Mouse (Mus musculus) limb, embryonic 11.5 days (tissue): Measurements from ENCODE around the gene Tmem184b. TPM values are rescaled to one million over a fixed set of nuclear protein-coding genes. Genes with fewer than 3 reads are reported as not detected.

ENCODE experiments used
- ATAC-seq: fragments of 200-750 bp; cut with Nextera tagmentation; 2 replicates; pipeline ENCODE4 v1.8.0; 2017; ENCODE audit warnings: low read depth; ENCODE audit not compliant: insufficient number of reproducible peaks, low FRiP score, low TSS enrichment
- DNase-seq: peaks from one replicate; pipeline ENCODE4 v3.0.0-alpha.2; 2015; ENCODE audit warnings: low spot score
- H3K27ac ChIP-seq: fragments of 300-500 bp; sonication (generic); replicated peaks from 2 replicates; pipeline ENCODE4 v1.5.1; 2014; ENCODE audit warnings: low read depth, mild to moderate bottlenecking, low read length
- H3K27me3 ChIP-seq: fragments of 300-500 bp; sonication (generic); 2 replicates; pipeline ENCODE4 v1.6.1; 2014; ENCODE audit warnings: mild to moderate bottlenecking, low read length, mixed read lengths; ENCODE audit not compliant: control insufficient read depth, insufficient read depth
- H3K36me3 ChIP-seq: fragments of 300-500 bp; sonication (generic); 2 replicates; pipeline ENCODE4 v1.6.1; 2014; ENCODE audit warnings: mild to moderate bottlenecking, low read length, moderate library complexity, mixed read lengths; ENCODE audit not compliant: control insufficient read depth, insufficient read depth
- H3K4me1 ChIP-seq: fragments of 300-500 bp; sonication (generic); 2 replicates; pipeline ENCODE4 v1.6.1; 2014; ENCODE audit warnings: low read length, mixed read lengths; ENCODE audit not compliant: control insufficient read depth, insufficient read depth
- H3K4me2 ChIP-seq: fragments of 300-500 bp; sonication (generic); 2 replicates; pipeline ENCODE4 v1.6.1; 2014; ENCODE audit warnings: low read depth, mild to moderate bottlenecking, moderate library complexity; ENCODE audit not compliant: severe bottlenecking
- H3K4me3 ChIP-seq: fragments of 300-500 bp; sonication (generic); 2 replicates; pipeline ENCODE4 v1.5.1; 2014; ENCODE audit warnings: low read depth, low read length
- H3K9ac ChIP-seq: fragments of 300-500 bp; sonication (generic); 2 replicates; pipeline ENCODE4 v1.6.1; 2014; ENCODE audit warnings: mild to moderate bottlenecking, low read length
- H3K9me3 ChIP-seq: fragments of 300-500 bp; sonication (generic); 2 replicates; pipeline ENCODE4 v1.6.1; 2016; ENCODE audit warnings: low read length; ENCODE audit not compliant: control insufficient read depth
- WGBS: fragments of 180-500 bp; shearing (Covaris S2); extraction: QIAGEN DNeasy Blood & Tissue Kit; methylation state at CpG from one replicate; pipeline ENCODE4 v1.1.7; 2014; 5-methylcytosine and 5-hydroxymethylcytosine counted together
- polyA plus RNA-seq: library from polyadenylated mRNA; unstranded; fragments of >200 nt; fragmentation: Nextera tagmentation; extraction: Ambion mirVana; gene quantifications from 2 replicates; pipeline ENCODE4 v1.2.1, GENCODE M21; 2014

Gene Tmem184b
- polyA plus RNA-seq, 1 experiment from 2014 or later = 50.4 TPM

DNA sequence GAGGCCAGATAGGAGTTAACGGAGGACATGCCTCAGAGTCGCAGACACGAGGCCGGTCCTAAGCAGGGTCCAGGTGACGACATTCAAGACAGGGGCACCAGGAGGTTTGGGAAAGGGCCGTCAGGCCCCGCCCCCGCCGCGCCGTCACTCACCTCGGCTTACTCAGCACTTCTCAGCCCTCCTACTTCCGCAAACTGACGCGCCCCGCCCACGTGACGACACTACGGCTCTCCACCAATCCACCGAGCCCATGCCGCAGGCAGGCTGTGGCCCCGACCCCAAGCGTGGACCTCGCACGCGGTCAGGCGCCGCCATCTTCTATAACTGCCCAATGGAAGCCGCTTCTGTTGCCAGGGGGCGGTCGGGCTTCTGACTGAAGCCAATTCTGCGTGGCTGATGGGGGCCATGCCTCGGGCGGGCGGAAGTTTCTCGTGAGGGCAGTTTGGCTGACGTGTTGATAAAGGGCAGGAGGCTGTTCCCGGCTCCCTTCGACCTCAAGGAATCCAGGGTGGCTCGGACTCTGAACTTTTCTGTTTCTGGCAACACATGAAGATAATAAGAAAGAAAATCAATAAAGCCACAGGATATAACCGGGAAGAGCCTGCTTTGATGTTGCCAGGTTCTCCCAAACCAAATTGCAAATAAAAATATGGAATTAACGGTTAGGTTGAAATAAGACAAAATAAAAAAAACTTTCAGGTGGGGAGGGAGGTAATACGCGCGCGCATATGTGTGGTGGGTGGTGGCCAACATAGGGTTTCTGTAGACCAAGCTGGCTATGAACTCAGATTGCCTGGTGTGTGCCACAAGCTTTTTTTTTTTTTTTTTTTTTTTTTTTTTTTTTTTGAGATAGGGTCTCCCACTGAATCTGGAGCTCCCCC, 75.1 kb downstream of the Tmem184b start, which contains the start of gene Pla2g6:
Gene Pla2g6 (minus strand): TSS at position 333 of the 881 bp plus-strand sequence.
- peak; percentile 97 for ATAC-seq

DNA sequence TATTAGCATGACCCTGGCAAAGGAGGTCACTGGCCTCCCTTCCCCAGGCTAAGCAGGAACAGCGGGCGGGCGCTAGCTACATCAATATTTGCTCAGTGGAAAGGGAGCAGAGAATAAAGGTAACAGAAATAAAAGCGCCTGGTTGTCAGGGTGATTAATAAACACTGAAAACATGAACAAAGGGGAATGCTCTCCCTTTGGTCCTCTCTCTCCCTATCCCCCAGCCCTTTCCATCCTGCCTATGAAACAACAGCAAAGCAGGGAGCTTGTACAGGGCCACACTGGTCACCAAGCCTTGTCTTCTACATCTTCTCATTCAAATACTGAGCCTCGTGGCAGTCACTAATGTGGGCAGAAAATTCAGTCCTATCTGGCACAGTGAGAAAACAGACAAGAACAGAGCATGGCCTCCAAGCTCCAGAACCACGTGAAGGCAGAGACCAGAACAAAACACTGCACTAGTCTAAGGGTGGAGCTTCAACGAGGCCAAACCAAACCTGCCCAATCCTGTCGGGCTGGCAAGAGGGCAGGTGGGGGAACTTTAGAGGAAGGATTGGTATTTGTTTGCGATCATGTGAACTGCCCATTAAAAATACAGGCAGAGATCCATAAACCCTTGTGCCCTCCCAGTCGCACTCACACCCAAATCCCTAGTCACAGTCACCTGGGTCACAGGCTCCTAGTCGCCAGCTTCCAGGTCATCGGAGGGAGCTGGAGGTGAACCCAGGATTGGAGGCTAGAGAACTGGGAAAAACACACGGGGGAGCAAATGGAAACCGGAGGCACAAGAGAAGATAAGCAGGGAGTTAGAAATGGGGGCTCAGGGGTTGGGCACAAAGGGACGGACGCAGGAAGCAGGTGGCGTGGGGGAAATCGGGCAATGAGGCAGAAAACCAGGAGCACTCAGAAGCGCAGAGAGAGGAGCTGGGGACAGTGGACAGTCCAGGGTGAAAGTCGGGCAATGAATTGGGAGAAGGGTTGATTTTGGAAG, 76.1 kb downstream of the Tmem184b start:
- peaks cover 17% of the 10 kb centered on the region for H3K4me1 ChIP-seq
- DNase-seq (peak; percentile 60), ATAC-seq (no peak)
- H3K27ac ChIP-seq = peak overlapping the region; percentile 75
- H3K9me3 ChIP-seq = no peaks in the 10 kb centered on the region
- H3K9ac ChIP-seq = peak overlapping the region; percentile 69
- H3K36me3 ChIP-seq = no peaks in the 10 kb centered on the region
- H3K27me3 ChIP-seq = no peaks in the 10 kb centered on the region
- H3K4me3 ChIP-seq = peak overlapping the region; percentile 50
- H3K4me2 ChIP-seq = peak overlapping the region; percentile 85
- 18% methylated on average over 20 of the region's 20 CpGs for WGBS

More for the DNA sequence above, 75.1 kb downstream of the Tmem184b start, which contains the start of gene Pla2g6:
- Histone ChIP-seq H3K9me3 (no peaks in the 10 kb centered on the region), H3K4me1 (peaks cover 14% of the 10 kb centered on the region), H3K36me3 (no peaks in the 10 kb centered on the region), H3K4me3 (peak within 1 kb of the TSS; percentile 50), H3K4me2 (peak within 1 kb of the TSS; percentile 85), H3K27ac (peak within 1 kb of the TSS; percentile 75), H3K27me3 (no peaks in the 10 kb centered on the region), H3K9ac (peak within 1 kb of the TSS; percentile 69)
- DNase-seq = peak; percentile 100
- 3% methylated on average over 46 of the region's 46 CpGs for WGBS

- H3K9me3 ChIP-seq = no peaks in the 10 kb centered on the region
- no peak overlapping the region for H3K9ac ChIP-seq
- H3K27ac ChIP-seq = no peak overlapping the region
- 83% methylated on average over 4 of the region's 4 CpGs for WGBS
- H3K4me3 ChIP-seq = no peak overlapping the region
- H3K4me1 ChIP-seq = peaks cover 17% of the 10 kb centered on the region
- no peaks in the 10 kb centered on the region for H3K36me3 ChIP-seq
- no peak overlapping the region for H3K4me2 ChIP-seq
- no peak for ATAC-seq
- no peak for DNase-seq
- no peaks in the 10 kb centered on the region for H3K27me3 ChIP-seq
Measured at GRCm38 (mm10) chr15:79326264-79326663, 77.1 kb downstream of the Tmem184b start.

GRCm38 (mm10) chr15:79325742-79326141, 77.6 kb downstream of the Tmem184b start:
- no peak overlapping the region for H3K4me2 ChIP-seq
- no peak for ATAC-seq
- 80% methylated on average over 3 of the region's 3 CpGs for WGBS
- H3K36me3 ChIP-seq = no peaks in the 10 kb centered on the region
- DNase-seq = no peak
- H3K27ac ChIP-seq = no peak overlapping the region
- H3K9ac ChIP-seq = no peak overlapping the region
- no peaks in the 10 kb centered on the region for H3K27me3 ChIP-seq
- H3K4me1 ChIP-seq = peaks cover 17% of the 10 kb centered on the region
- no peak overlapping the region for H3K4me3 ChIP-seq
- H3K9me3 ChIP-seq = no peaks in the 10 kb centered on the region

DNA sequence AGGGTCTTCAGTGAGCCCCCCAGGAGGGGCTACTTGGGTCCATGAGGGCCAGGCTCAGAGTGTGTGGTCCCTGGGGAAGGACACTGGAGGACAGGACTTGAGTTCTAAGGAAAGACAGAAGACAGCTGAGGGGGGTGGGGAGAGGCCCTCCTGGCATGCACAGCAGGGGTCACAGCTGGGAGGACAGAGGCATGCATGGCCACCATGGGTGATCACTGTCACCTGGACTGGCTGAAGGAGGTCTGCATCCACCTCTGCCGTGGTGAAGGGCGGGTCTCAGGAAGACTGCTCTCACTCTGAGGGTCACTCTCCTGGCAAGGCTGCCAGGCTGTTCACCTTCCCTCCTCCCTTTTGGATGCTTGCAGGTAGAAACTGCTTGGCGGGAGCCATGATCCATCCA, 79.0 kb downstream of the Tmem184b start:
- ATAC-seq (no peak), DNase-seq (no peak)
- H3K27me3 ChIP-seq = no peaks in the 10 kb centered on the region
- H3K36me3 ChIP-seq = no peaks in the 10 kb centered on the region
- peaks cover 17% of the 10 kb centered on the region for H3K4me1 ChIP-seq
- H3K27ac ChIP-seq = peak overlapping the region; percentile 1; the same call in 1 of the 2 replicates
- H3K4me3 ChIP-seq = no peak overlapping the region
- no peaks in the 10 kb centered on the region for H3K9me3 ChIP-seq
- no peak overlapping the region for H3K4me2 ChIP-seq
- 89% methylated on average over 3 of the region's 3 CpGs for WGBS
- no peak overlapping the region for H3K9ac ChIP-seq

DNA sequence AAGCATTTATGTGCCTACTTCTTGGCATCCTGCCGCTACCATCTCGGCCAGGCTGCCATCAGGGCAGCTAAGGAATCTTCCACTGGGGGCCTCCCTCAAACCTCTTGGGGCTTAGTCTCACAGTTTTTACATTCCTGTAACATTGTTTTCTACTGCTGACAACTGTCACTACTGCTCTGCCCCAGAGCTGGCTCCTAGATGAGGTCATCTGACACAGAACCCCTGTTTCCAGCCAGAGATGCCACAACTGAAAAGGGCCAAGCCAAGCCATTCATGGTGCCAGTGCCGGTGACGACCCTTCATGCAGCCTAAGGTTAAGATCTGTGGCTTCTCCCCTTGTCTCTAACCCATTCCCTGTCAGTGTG, 79.6 kb downstream of the Tmem184b start:
- DNase-seq (no peak), ATAC-seq (no peak)
- no peaks in the 10 kb centered on the region for H3K36me3 ChIP-seq
- WGBS = 91% methylated on average over 4 of the region's 4 CpGs
- H3K4me3 ChIP-seq = no peak overlapping the region
- no peaks in the 10 kb centered on the region for H3K9me3 ChIP-seq
- H3K27ac ChIP-seq = peak overlapping the region; percentile 1; the same call in 1 of the 2 replicates
- H3K9ac ChIP-seq = no peak overlapping the region
- peaks cover 17% of the 10 kb centered on the region for H3K4me1 ChIP-seq
- H3K27me3 ChIP-seq = no peaks in the 10 kb centered on the region
- H3K4me2 ChIP-seq = no peak overlapping the region

DNA sequence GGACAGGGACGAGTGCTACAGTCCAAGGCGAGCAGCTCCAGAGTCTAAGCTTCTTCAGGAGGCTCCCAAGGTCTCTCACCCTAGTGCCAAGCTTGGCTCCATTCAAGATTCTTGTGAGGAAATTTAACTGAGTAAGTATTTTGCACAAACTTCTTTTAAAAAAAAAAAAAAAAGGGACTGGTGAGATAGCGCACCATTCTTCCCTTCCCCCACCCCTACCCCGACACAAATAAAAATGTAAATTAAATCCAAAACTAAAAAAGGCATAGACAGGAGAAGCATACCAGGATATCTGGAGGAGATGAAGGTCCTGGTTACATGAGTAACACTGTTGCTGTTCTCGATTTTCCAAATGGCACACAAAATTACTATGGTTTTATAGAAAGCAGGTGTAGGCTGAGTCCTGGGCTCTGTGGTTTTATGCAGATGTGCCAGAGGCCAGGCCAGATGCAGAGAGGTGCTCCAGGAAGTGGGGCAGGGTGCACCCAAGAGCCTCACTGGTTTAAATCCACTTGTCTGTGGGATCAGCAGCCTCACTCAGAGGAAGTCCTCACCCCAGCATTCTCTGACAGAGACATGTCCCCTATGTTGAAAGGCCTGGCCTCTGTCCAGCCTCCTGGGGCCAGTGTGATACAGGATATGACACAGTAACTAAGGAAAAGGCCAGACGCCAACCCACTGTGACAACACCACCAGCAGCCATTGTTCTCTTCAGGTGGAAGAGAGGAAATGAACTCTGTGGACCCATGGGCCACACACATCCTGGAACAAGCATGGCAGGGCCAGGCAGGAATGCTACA, 80.2 kb downstream of the Tmem184b start:
- Histone ChIP-seq H3K27ac (no peak overlapping the region), H3K9me3 (no peaks in the 10 kb centered on the region), H3K9ac (no peak overlapping the region), H3K36me3 (no peaks in the 10 kb centered on the region), H3K27me3 (no peaks in the 10 kb centered on the region), H3K4me2 (no peak overlapping the region), H3K4me3 (no peak overlapping the region), H3K4me1 (peaks cover 17% of the 10 kb centered on the region)
- no peak for ATAC-seq
- 77% methylated on average over 6 of the region's 6 CpGs for WGBS
- DNase-seq = no peak
